In the genomic region with DNA sequence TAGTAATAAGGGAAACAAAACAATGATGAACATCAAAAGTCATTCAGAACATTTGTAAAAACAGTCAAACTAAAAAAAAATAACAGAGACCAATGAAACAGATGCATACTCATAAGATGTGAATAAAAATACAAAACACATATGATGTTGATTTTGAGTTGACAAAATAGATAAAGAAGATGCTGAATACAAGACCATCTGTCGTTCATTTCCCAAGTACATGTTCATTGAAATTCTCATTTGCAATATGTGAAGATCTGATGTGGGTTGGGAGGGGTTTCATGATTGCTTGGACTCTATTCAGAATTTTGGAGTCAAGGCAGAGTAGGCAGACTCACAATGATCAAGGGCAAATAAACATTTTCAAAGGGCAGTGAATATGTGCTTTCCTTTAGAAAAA, we compare ENCODE assay signal across 28 mouse cellular contexts.
"Had no signal": no experiment of that assay in that cellular context is flagged by ENCODE, and none has a peak within 500 bp of the region (broad histone marks: within the 10 kb centered on the region; RNA-seq: fewer than 3 reads in every experiment).

No protein-coding gene starts in this region.

- DNase-seq: gastrocnemius, postnatal 10 days; gastrocnemius, postnatal 25 days; heart, adult 18-20 months; heart, postnatal 10 days; heart, postnatal 4 days; kidney, adult 18-20 months; kidney, adult 8-10 months; kidney, postnatal 10 days; kidney, postnatal 25 days; kidney, postnatal 4 days; liver; liver, embryonic 13.5 days; liver, postnatal 0 days had no signal

- H3K36me3 ChIP-seq: heart, embryonic 10.5 days; heart, embryonic 12.5 days; hindbrain, embryonic 10.5 days; hindbrain, embryonic 12.5 days; intestine, embryonic 15.5 days; limb, embryonic 10.5 days; limb, embryonic 12.5 days; liver, embryonic 13.5 days; liver, embryonic 15.5 days had no signal

- H3K9ac ChIP-seq: heart, embryonic 12.5 days; hindbrain, embryonic 12.5 days; hindbrain, embryonic 14.5 days; intestine, embryonic 15.5 days; limb, embryonic 12.5 days; liver, embryonic 13.5 days; liver, embryonic 15.5 days; liver, postnatal 0 days had no signal

- H3K4me1 ChIP-seq: heart, embryonic 10.5 days; heart, embryonic 12.5 days; hindbrain, embryonic 10.5 days; hindbrain, embryonic 12.5 days; intestine, embryonic 15.5 days; limb, embryonic 10.5 days; limb, embryonic 12.5 days; liver, embryonic 13.5 days; liver, embryonic 15.5 days had no signal

- H3K9me3 ChIP-seq: heart, embryonic 10.5 days; heart, embryonic 12.5 days; hindbrain, embryonic 10.5 days; hindbrain, embryonic 12.5 days; intestine, embryonic 15.5 days; limb, embryonic 10.5 days; limb, embryonic 12.5 days; liver, embryonic 13.5 days; liver, embryonic 15.5 days had no signal

- H3K4me2 ChIP-seq: heart, embryonic 12.5 days; hindbrain, embryonic 12.5 days; hindbrain, embryonic 14.5 days; intestine, embryonic 15.5 days; limb, embryonic 12.5 days; liver, embryonic 11.5 days; liver, embryonic 13.5 days; liver, embryonic 15.5 days had no signal

- H3K27ac ChIP-seq: heart, embryonic 10.5 days; hindbrain, embryonic 10.5 days; hindbrain, embryonic 12.5 days; hindbrain, embryonic 14.5 days; intestine, embryonic 15.5 days; layer of hippocampus, adult 2 months; left cerebral cortex, adult 2 months; limb, embryonic 10.5 days; limb, embryonic 12.5 days; liver, embryonic 13.5 days; liver, embryonic 15.5 days had no signal

- H3K4me3 ChIP-seq: heart, embryonic 10.5 days; heart, embryonic 12.5 days; hindbrain, embryonic 10.5 days; hindbrain, embryonic 12.5 days; intestine, embryonic 15.5 days; layer of hippocampus, adult 2 months; left cerebral cortex, adult 2 months; limb, embryonic 10.5 days; limb, embryonic 12.5 days; liver, embryonic 13.5 days; liver, embryonic 15.5 days had no signal

- ATAC-seq: hindbrain, embryonic 16.5 days; inflammation-experienced regulatory T-cells, adult 6 months; intestine, embryonic 15.5 days; intestine, postnatal 0 days; liver, postnatal 0 days had no signal

- H3K27me3 ChIP-seq: heart, embryonic 12.5 days; hindbrain, embryonic 12.5 days; intestine, embryonic 15.5 days; limb, embryonic 12.5 days; liver, embryonic 13.5 days; liver, embryonic 15.5 days had no signal
